8 mouse cellular contexts compared by ENCODE assay signal in genomic region chr2:32875675-32876489, GRCm38 (mm10). TPM values are rescaled to one million over a fixed set of nuclear protein-coding genes. Genes with fewer than 3 reads are reported as not detected.
DNase-seq lines count a peak whose midpoint lies in the region; ATAC-seq and TF ChIP-seq lines count a peak whose summit lies in the region.

Fam129b (plus strand) TSS chr2:32876114.

- DNase-seq in G1E (ENCODE audit: low spot score), result peak; percentile 40
- peak; percentile 72 for DNase-seq in cerebellum, adult 11-12 months
- peak; percentile 90 for DNase-seq in forebrain, embryonic 14.5 days (ENCODE audit: low spot score)
- peak; percentile 90 to 92 for DNase-seq in heart, postnatal 14 days
- peak; percentile 95 to 96 for DNase-seq in kidney, postnatal 4 days
- peak; percentile 90 for DNase-seq in liver, postnatal 0 days
- peak; percentile 93 for DNase-seq in testis, postnatal 10 days (ENCODE audit: low spot score)

- no peak for ATAC-seq in G1E (ENCODE audit: extremely low read depth, insufficient number of reproducible peaks, low FRiP score, poor library complexity, severe bottlenecking)
- ATAC-seq in forebrain, embryonic 14.5 days, result peak; percentile 88
- ATAC-seq in liver, postnatal 0 days, result peak; percentile 88
- ATAC-seq in neural tube, embryonic 13.5 days (ENCODE audit: low read depth), result peak; percentile 92

- peak within 1 kb of the TSS; percentile 93 for H3K9ac ChIP-seq in forebrain, embryonic 14.5 days (ENCODE audit: low read length)
- H3K9ac ChIP-seq in liver, postnatal 0 days (replicated peaks), result peak within 1 kb of the TSS; percentile 82
- peak within 1 kb of the TSS; percentile 92 for H3K9ac ChIP-seq in neural tube, embryonic 13.5 days

- H3K4me2 ChIP-seq in forebrain, embryonic 14.5 days (ENCODE audit: low read length), result peak within 1 kb of the TSS; percentile 91
- peak within 1 kb of the TSS; percentile 97 for H3K4me2 ChIP-seq in liver, postnatal 0 days (ENCODE audit: low read depth, low read length)
- H3K4me2 ChIP-seq in neural tube, embryonic 13.5 days, result peak within 1 kb of the TSS; percentile 95

- H3K36me3 ChIP-seq in G1E (replicated peaks), result no peaks in the 10 kb centered on the region
- H3K36me3 ChIP-seq in forebrain, embryonic 14.5 days (ENCODE audit: control insufficient read depth, insufficient read depth, low read length), result no peaks in the 10 kb centered on the region
- no peaks in the 10 kb centered on the region for H3K36me3 ChIP-seq in liver, postnatal 0 days (replicated peaks; ENCODE audit: insufficient read depth, low read length)
- H3K36me3 ChIP-seq in neural tube, embryonic 13.5 days, result no peaks in the 10 kb centered on the region

- H3K27ac ChIP-seq in forebrain, embryonic 14.5 days (ENCODE audit: low read depth, low read length), result peak within 1 kb of the TSS; percentile 87
- H3K27ac ChIP-seq in liver, postnatal 0 days (ENCODE audit: low read depth), result peak within 1 kb of the TSS; percentile 71
- peak within 1 kb of the TSS; percentile 93 for H3K27ac ChIP-seq in neural tube, embryonic 13.5 days (replicated peaks)

- H3K4me3 ChIP-seq in G1E (ENCODE audit: low read depth, low read length), result peak within 1 kb of the TSS; percentile 66; the same call in 1 of the 2 replicates
- peak within 1 kb of the TSS; percentile 76 for H3K4me3 ChIP-seq in forebrain, embryonic 14.5 days (ENCODE audit: low read depth, low read length)
- H3K4me3 ChIP-seq in liver, postnatal 0 days (ENCODE audit: low read depth, low read length), result peak within 1 kb of the TSS; percentile 71
- H3K4me3 ChIP-seq in neural tube, embryonic 13.5 days, result peak within 1 kb of the TSS; percentile 72

- intact Hi-C loops in heart, postnatal 14 days (cut with DNase I), result loop anchor here (2.0 kb wide), 1 partner anchor 37 kb away; no protein-coding TSS in a partner anchor

- H3K9me3 ChIP-seq in G1E (replicated peaks), result no peaks in the 10 kb centered on the region
- H3K9me3 ChIP-seq in forebrain, embryonic 14.5 days (replicated peaks; ENCODE audit: control insufficient read depth, low read length), result no peaks in the 10 kb centered on the region
- no peaks in the 10 kb centered on the region for H3K9me3 ChIP-seq in liver, postnatal 0 days (ENCODE audit: low read length)
- no peaks in the 10 kb centered on the region for H3K9me3 ChIP-seq in neural tube, embryonic 13.5 days

- under 1% methylated on average over 54 of the region's 68 CpGs for WGBS in forebrain, embryonic 14.5 days
- WGBS in liver, postnatal 0 days (ENCODE audit: insufficient replicate concordance), result under 1% methylated on average over 41 of the region's 68 CpGs
- under 1% methylated on average over 65 of the region's 68 CpGs for WGBS in neural tube, embryonic 13.5 days

- no peak for TF ChIP-seq EP300 in liver, postnatal 0 days (IDR thresholded peaks at IDR 0.05; ENCODE audit: low read depth)

- H3K27me3 ChIP-seq in G1E (ENCODE audit: insufficient read depth, low read length), result peaks cover 81% of the 10 kb centered on the region
- no peaks in the 10 kb centered on the region for H3K27me3 ChIP-seq in forebrain, embryonic 14.5 days (replicated peaks; ENCODE audit: control insufficient read depth, insufficient read depth, low read length)
- no peaks in the 10 kb centered on the region for H3K27me3 ChIP-seq in liver, postnatal 0 days (ENCODE audit: insufficient read depth, low read length)
- H3K27me3 ChIP-seq in neural tube, embryonic 13.5 days, result no peaks in the 10 kb centered on the region

- peaks cover 15% of the 10 kb centered on the region for H3K4me1 ChIP-seq in G1E (ENCODE audit: insufficient read depth, low read depth, low read length)
- H3K4me1 ChIP-seq in forebrain, embryonic 14.5 days (ENCODE audit: control insufficient read depth, insufficient read depth, low read length), result peaks cover 18% of the 10 kb centered on the region
- H3K4me1 ChIP-seq in liver, postnatal 0 days (ENCODE audit: insufficient read depth), result peaks cover 37% of the 10 kb centered on the region
- peaks cover 62% of the 10 kb centered on the region for H3K4me1 ChIP-seq in neural tube, embryonic 13.5 days (replicated peaks)

- TF ChIP-seq CTCF in G1E (IDR thresholded peaks at IDR 0.05; ENCODE audit: low read depth, low read length), result no peak
- no peak for TF ChIP-seq CTCF in liver, postnatal 0 days (IDR thresholded peaks at IDR 0.05; ENCODE audit: low read depth)

RNA-seq across cellular contexts. Expression of gene Fam129b, which starts in this region (rescaled TPM):
- 0.53 and 1.2 TPM in 2 replicates for total RNA-seq in G1E (2014; fragmentation: Nextera tagmentation)
- 20.2 and 20.7 TPM in 2 replicates for total RNA-seq in G1E (2017)
- polyA plus RNA-seq in G1E (2012), result 1.5 and 1.9 TPM in 2 replicates
- polyA plus RNA-seq in forebrain, embryonic 14.5 days (2014; fragmentation: Nextera tagmentation; extraction: Ambion mirVana), result 13.8 and 17.7 TPM in 2 replicates
- 10 to 100 TPM; 31.2 to 33.4 TPM for total RNA-seq in heart, postnatal 14 days (2021)
- 5.2 and 5.9 TPM in 2 replicates for polyA plus RNA-seq in liver, postnatal 0 days (2015; fragmentation: Nextera tagmentation; extraction: Ambion mirVana)
- 35.9 and 37.3 TPM in 2 replicates for polyA plus RNA-seq in neural tube, embryonic 13.5 days (2015; fragmentation: Nextera tagmentation; extraction: Ambion mirVana)

Comparison
In these comparisons a context has a peak if more than half of its experiments do, and no peak if none do; other contexts are left out.
1. DNase-seq: peak in every context shown above with its lines; median percentile 96 in kidney, postnatal 4 days; 93 in testis, postnatal 10 days; 91 in heart, postnatal 14 days; 90 in forebrain, embryonic 14.5 days; 90 in liver, postnatal 0 days; 72 in cerebellum, adult 11-12 months; 40 in G1E.